Mouse (Mus musculus) CD4-positive naive resting alpha-beta T cell, adult 76 days (primary cell): Measurements from ENCODE around the gene Hoxa3. TPM values are rescaled to one million over a fixed set of nuclear protein-coding genes. Genes with fewer than 3 reads are reported as not detected.

Experiments
- total RNA-seq: library from RNA; stranded (reverse); gene quantifications from one replicate; pipeline ENCODE4 v1.2.4, GENCODE M21; 2023

The Hoxa3 gene
- total RNA-seq = 0.23 TPM

GRCm38 (mm10) chr6:52213119-52213986 is at the start of gene Hoxa3, which contains the start of gene Gm28308:
Gene Hoxa3 (minus strand): TSS chr6:52213336.
Gene Gm28308 (minus strand): TSS chr6:52213339.

GRCm38 (mm10) chr6:52260654-52261575 is 47.8 kb upstream of the Hoxa3 start, which contains the start of gene Hoxa13:
Gene Hoxa13 (minus strand): TSS chr6:52260880.

GRCm38 (mm10) chr6:52245757-52246142 is 32.6 kb upstream of the Hoxa3 start, which contains the start of gene Hoxa11:
Gene Hoxa11 (minus strand): TSS chr6:52245810.

GRCm38 (mm10) chr6:52240389-52241000 is 27.4 kb upstream of the Hoxa3 start, which contains the start of gene Hoxa10:
Gene Hoxa10 (minus strand): TSS chr6:52240854.

GRCm38 (mm10) chr6:52230516-52231165 is 17.5 kb upstream of the Hoxa3 start, which contains the start of gene Hoxa9:
Gene Hoxa9 (minus strand): TSS chr6:52231089.

GRCm38 (mm10) chr6:52221337-52221992 is 8.3 kb upstream of the Hoxa3 start, which contains the start of gene Hoxa7:
Gene Hoxa7 (minus strand): TSS chr6:52221854.

GRCm38 (mm10) chr6:52208072-52208867 is 4.9 kb downstream of the Hoxa3 start, which contains the start of gene Hoxa6:
Gene Hoxa6 (minus strand): TSS chr6:52208722.

GRCm38 (mm10) chr6:52204050-52204752 is 8.9 kb downstream of the Hoxa3 start, which contains the start of gene Hoxa5:
Gene Hoxa5 (minus strand): TSS chr6:52204587.

GRCm38 (mm10) chr6:52190906-52191810 is 22.0 kb downstream of the Hoxa3 start, which contains the start of gene Hoxa4:
Gene Hoxa4 (minus strand): TSS chr6:52191753.

GRCm38 (mm10) chr6:52177061-52177735 is 35.9 kb downstream of the Hoxa3 start, which contains the start of gene 5730596B20Rik:
Gene 5730596B20Rik (plus strand): TSS chr6:52177498.

GRCm38 (mm10) chr6:52164626-52165440 is 48.3 kb downstream of the Hoxa3 start, which contains the start of gene Hoxa2:
Gene Hoxa2 (minus strand): TSS chr6:52164831.

GRCm38 (mm10) chr6:52158276-52159051 is 54.7 kb downstream of the Hoxa3 start, which contains the start of gene Hoxa1:
Gene Hoxa1 (minus strand): TSS chr6:52158317.

